Mouse (Mus musculus) ES-Bruce4 (cell line): ENCODE results near the gene Izumo4.

Experiments
- CTCF ChIP-seq: IDR thresholded peaks from one replicate; pipeline ENCODE4 v1.8.1; 2011; ENCODE audit warnings: low read depth, low read length
- POLR2A ChIP-seq: IDR thresholded peaks from one replicate; pipeline ENCODE4 v1.8.1; 2011; ENCODE audit warnings: low read length; ENCODE audit not compliant: insufficient read depth

DNA sequence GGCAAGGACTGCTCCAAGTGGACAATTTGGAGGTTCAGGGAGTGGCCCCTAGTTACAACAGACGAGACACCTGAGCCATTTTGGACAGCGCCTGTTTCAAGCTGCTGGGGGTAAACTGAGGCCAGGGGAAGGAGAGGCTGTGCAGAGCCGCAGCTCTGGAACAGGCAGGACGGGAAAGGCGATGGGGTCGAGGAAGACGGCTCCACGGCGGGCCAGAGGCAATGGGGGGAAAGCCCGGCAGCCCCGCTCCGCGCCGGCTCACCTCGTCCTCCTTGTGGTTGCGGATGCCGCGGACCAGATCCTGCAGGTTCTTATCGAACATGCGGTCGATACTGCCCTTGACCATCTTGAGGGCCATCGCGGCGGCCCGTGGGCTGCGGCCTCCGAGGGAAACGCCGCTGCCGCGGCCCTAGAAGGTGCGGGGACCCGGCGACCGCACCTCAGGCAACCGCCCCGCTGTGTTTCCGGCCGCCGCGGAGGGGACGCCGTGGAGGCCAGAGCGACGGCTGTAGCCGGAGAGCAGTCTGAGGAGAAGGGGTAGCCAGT lies 39.7 kb downstream of the Izumo4 start:
- no peak for TF ChIP-seq CTCF
- TF ChIP-seq POLR2A, result no peak
